Mouse (Mus musculus): ENCODE measurements around the gene Tsnaxip1. TPM values are rescaled to one million over a fixed set of nuclear protein-coding genes. Genes with fewer than 3 reads are reported as not detected.

The Tsnaxip1 gene
- polyA plus RNA-seq (2016; fragmentation: Nextera tagmentation; extraction: Ambion mirVana) = 0.12 and 0.19 TPM in 2 replicates

DNA sequence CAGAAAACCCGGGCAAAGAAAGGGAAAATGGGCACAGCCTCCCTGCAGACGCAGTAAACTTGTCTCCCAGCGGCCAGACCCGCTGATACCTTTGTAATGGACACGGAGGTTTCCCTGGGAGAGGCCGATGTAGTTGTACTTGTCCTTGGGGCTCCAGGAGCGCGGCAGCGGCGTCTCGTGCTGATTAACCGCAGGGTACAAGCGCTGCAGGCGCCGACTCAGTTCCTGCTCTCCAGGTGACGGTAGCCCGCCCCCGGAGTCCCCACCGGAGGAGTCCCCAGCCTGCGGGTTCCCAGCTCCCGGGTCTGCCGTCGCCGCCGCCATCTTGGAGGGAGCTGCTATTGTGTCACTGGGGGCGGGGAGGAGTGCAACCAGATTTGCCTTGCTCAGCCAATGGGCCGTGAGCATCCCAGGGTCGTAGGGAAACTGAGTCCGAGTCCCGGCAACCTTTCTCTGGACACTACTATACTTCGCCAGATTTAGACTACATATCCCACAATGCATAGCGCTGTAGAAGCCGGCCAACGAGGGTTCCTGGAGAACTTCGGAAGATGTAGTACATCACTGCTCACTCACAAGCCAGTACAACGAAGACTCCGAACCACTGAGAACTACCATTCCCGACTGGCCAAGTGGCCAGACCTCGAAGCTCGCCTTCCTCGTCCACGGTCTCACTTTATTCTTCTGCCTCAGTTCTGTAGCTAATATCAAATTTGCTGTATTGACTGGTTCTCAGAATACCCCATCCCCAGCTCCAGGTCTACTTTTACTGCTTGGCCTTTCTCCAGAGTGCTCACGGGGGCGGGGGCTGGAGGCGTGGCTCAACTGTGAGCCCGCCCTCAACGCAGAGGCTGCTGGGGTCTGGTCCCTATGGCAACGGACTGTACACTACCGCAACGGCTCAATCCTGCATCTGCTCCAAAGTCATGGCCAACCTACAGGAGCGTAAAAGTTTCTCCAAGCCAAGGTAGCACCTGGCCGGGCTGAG, at the start of gene Tsnaxip1, which contains the start of gene Ranbp10:
Gene Tsnaxip1 (plus strand): TSS at position 871 of the 988 bp plus-strand sequence.
Gene Ranbp10 (minus strand): TSS at position 490 of the 988 bp plus-strand sequence.
- WGBS (ENCODE audit: insufficient replicate concordance) = under 1% methylated on average over 52 of the region's 52 CpGs
- H3K4me1 ChIP-seq = peaks cover 76% of the 10 kb centered on the region
- H3K9me3 ChIP-seq (replicated peaks) = no peaks in the 10 kb centered on the region
- peak within 1 kb of the TSS; percentile 97 for H3K4me3 ChIP-seq
- H3K4me2 ChIP-seq = peak within 1 kb of the TSS; percentile 75
- peaks cover 42% of the 10 kb centered on the region for H3K36me3 ChIP-seq
- peak within 1 kb of the TSS; percentile 97 for H3K9ac ChIP-seq
- no peaks in the 10 kb centered on the region for H3K27me3 ChIP-seq (replicated peaks)
- peak within 1 kb of the TSS; percentile 97 for H3K27ac ChIP-seq
- peak; percentile 93 for ATAC-seq

DNA sequence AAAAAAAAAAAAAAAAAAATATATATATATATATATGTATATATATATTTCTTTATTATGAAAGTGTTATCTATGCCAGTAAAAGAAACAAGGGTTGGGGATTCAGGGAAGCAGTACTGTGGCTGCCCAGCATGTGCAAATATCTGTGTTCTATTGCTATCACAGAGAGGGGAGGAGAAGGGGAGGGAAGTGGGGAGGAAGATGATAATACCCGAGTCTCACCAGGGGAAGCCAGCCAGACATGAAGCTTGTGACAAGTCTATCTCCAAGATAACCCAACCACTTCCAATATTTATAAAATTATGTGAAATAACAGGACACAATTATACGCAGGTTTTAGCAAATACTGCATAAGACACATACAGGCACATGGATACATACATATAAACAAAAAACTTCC, 49.7 kb upstream of the Tsnaxip1 start:
- Histone ChIP-seq H3K9me3 (replicated peaks) (no peaks in the 10 kb centered on the region), H3K4me3 (no peak overlapping the region), H3K4me2 (no peak overlapping the region), H3K9ac (no peak overlapping the region), H3K27me3 (replicated peaks) (no peaks in the 10 kb centered on the region), H3K36me3 (peaks cover 100% of the 10 kb centered on the region), H3K27ac (no peak overlapping the region), H3K4me1 (peaks cover 33% of the 10 kb centered on the region)
- no peak for ATAC-seq
- WGBS (ENCODE audit: insufficient replicate concordance) = 39% methylated on average over 2 of the region's 2 CpGs

DNA sequence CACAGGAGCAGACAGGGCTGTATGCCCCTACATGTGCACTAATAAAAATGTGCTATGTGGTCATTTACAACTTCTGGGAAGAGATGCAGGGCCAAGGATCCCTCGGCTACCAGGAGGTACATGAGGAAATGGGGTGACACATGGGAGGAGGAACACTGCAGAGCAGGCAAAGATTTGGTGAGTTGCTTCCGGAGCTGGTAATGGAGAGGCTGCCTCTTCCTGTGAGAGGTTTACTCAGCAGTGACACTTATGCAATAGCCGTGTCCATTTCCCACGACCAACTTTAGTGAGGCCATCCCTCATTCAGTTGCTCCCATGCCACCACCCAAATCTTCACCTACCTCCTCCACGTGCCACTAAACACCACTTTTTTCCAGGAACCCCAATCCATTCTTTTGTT, 47.2 kb upstream of the Tsnaxip1 start:
- ATAC-seq = no peak
- H3K4me2 ChIP-seq = no peak overlapping the region
- 74% methylated on average over 5 of the region's 5 CpGs for WGBS (ENCODE audit: insufficient replicate concordance)

DNA sequence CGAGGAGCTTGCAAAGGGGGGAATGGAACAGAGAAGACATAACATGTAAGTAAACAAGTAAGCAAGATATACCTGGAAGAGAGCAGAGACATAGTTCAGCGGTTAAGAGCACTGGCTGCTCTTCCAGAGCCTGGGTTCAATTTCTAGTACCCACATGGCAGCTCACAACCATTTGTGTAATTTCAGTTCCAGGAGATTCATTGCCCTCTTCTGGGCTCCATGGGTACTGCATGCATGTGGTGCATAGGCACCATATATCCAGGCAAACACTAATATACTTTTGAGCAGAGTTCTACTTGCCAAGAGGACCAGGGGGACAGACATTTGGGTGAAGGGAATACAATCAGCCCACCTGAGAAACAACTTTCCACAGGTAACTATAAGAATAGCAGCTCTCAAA, 39.3 kb upstream of the Tsnaxip1 start:
- WGBS (ENCODE audit: insufficient replicate concordance) = 84% methylated on average over 2 of the region's 2 CpGs
- ATAC-seq = no peak
- H3K27ac ChIP-seq = no peak overlapping the region

More for the DNA sequence above, 47.2 kb upstream of the Tsnaxip1 start:
- Histone ChIP-seq H3K9me3 (replicated peaks) (no peaks in the 10 kb centered on the region), H3K36me3 (peaks cover 100% of the 10 kb centered on the region), H3K4me3 (no peak overlapping the region), H3K27me3 (replicated peaks) (no peaks in the 10 kb centered on the region), H3K27ac (no peak overlapping the region), H3K9ac (no peak overlapping the region), H3K4me1 (peaks cover 33% of the 10 kb centered on the region)

DNA sequence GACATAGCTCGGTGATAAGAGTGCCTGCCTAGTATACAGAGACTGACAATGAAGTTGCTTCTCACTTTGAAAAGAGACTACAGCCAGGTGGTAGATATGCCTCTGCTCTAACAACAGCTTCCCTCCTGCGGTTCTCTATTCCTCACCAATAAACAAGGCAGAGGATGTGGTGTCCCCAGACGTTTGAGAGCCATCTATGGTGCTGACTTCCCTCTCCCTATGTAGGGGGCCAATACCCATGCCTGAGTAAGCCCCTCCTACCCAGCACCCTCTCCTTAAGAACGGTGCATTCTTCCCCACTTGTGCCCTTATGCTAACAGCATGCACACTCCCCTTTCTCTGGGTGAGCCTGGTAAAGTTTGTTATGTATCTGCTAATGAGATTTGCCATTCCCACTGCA, 38.6 kb upstream of the Tsnaxip1 start:
- H3K36me3 ChIP-seq = peaks cover 100% of the 10 kb centered on the region
- 36% methylated on average over 4 of the region's 4 CpGs for WGBS (ENCODE audit: insufficient replicate concordance)
- ATAC-seq = no peak

More for the DNA sequence above, 39.3 kb upstream of the Tsnaxip1 start:
- Histone ChIP-seq H3K4me3 (no peak overlapping the region), H3K36me3 (peaks cover 100% of the 10 kb centered on the region), H3K4me1 (peaks cover 30% of the 10 kb centered on the region), H3K27me3 (replicated peaks) (no peaks in the 10 kb centered on the region), H3K4me2 (no peak overlapping the region), H3K9ac (no peak overlapping the region), H3K9me3 (replicated peaks) (no peaks in the 10 kb centered on the region)

DNA sequence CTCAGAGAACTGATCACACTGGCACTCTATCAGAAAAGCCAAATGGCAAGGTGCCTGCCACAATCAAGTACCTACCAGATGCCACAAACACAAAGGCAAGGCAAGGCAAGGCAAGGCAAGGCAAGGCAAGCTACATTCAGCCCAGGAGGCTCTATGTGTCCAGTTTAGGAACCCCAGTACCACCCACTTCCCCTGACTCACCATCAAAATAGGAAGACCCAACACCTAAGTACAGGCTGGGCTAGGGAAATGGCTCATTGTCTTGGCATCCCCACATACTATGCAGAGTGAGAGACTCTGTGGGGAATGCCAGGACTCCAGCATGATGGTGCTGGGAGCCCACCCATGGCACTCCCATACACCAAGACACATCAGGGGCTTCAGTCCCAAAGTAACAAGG, 37.9 kb upstream of the Tsnaxip1 start:
- Histone ChIP-seq H3K9me3 (replicated peaks) (no peaks in the 10 kb centered on the region), H3K4me1 (peaks cover 44% of the 10 kb centered on the region), H3K9ac (no peak overlapping the region), H3K27me3 (replicated peaks) (no peaks in the 10 kb centered on the region), H3K27ac (0 out of 2 replicates have a peak overlapping the region, but pooled peaks have one; percentile 46), H3K4me3 (no peak overlapping the region), H3K4me2 (no peak overlapping the region), H3K36me3 (peaks cover 100% of the 10 kb centered on the region)
- ATAC-seq = no peak

More for the DNA sequence above, 38.6 kb upstream of the Tsnaxip1 start:
- peak overlapping the region; percentile 46; the same call in 1 of the 2 replicates for H3K27ac ChIP-seq
- H3K9ac ChIP-seq = no peak overlapping the region
- H3K9me3 ChIP-seq (replicated peaks) = no peaks in the 10 kb centered on the region
- peaks cover 37% of the 10 kb centered on the region for H3K4me1 ChIP-seq
- no peak overlapping the region for H3K4me3 ChIP-seq
- no peak overlapping the region for H3K4me2 ChIP-seq
- no peaks in the 10 kb centered on the region for H3K27me3 ChIP-seq (replicated peaks)

DNA sequence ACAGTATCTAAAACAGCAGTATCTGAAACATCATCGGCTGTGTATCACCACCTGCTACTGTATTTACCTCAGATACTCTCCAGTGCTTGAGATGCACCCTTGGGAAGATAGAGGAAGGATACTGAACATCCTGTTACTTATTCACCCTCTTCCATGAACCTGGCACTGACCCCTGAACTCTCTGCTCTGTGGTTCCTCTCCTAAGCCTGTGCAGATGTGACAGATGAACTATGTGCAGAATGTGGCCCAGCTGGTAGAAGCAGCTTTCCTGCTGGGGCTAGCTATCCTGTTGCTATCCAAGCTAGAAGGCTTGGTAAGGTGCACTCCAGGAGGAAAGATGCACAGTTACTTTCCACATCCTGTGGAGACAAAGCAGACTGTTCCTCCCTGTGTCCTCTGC, 34.2 kb upstream of the Tsnaxip1 start:
- whole genome bisulfite sequencing (ENCODE audit: insufficient replicate concordance) = 94% methylated on average over 1 of the region's 1 CpGs
- H3K27ac ChIP-seq = peak overlapping the region; percentile 52
- no peak overlapping the region for H3K9ac ChIP-seq
- no peaks in the 10 kb centered on the region for H3K9me3 ChIP-seq (replicated peaks)
- no peak for ATAC-seq
- H3K4me3 ChIP-seq = no peak overlapping the region
- H3K4me1 ChIP-seq = peaks cover 77% of the 10 kb centered on the region
- H3K4me2 ChIP-seq = no peak overlapping the region
- H3K36me3 ChIP-seq = peaks cover 96% of the 10 kb centered on the region
- H3K27me3 ChIP-seq (replicated peaks) = no peaks in the 10 kb centered on the region

DNA sequence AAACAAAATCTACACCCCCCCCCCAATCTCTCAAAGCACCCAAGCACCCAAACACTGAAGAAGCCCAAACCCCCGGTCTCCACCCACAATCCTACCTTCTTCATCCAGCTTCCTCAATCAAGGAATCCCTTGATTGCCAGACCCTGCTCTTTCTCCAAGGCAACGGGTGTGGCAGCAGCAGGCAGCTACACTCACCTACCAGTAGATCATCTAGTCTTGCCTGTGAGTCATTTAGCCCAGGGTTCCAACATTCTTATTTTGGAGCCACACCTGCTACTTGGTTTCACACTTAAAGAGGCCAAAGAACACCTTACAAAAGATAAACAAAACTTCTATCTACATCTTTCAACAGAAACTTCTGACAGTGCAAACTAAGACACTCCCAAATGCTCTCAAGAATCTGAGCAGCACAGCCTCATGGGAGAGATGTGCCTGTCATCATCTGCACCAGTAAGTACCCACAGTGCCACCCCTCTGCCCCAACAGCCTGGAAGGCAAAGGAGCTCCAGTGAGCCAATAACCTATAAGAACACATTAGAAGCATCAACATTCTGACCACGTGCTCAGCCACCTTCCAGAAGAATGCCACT, 33.4 kb upstream of the Tsnaxip1 start:
- WGBS (ENCODE audit: insufficient replicate concordance) = 73% methylated on average over 3 of the region's 3 CpGs
- Histone ChIP-seq H3K9ac (peak overlapping the region; percentile 35; the same call in 1 of the 2 replicates), H3K4me1 (peaks cover 78% of the 10 kb centered on the region), H3K9me3 (replicated peaks) (no peaks in the 10 kb centered on the region), H3K27ac (peak overlapping the region; percentile 52), H3K4me2 (no peak overlapping the region), H3K4me3 (no peak overlapping the region), H3K36me3 (peaks cover 96% of the 10 kb centered on the region), H3K27me3 (replicated peaks) (no peaks in the 10 kb centered on the region)
- no peak for ATAC-seq

DNA sequence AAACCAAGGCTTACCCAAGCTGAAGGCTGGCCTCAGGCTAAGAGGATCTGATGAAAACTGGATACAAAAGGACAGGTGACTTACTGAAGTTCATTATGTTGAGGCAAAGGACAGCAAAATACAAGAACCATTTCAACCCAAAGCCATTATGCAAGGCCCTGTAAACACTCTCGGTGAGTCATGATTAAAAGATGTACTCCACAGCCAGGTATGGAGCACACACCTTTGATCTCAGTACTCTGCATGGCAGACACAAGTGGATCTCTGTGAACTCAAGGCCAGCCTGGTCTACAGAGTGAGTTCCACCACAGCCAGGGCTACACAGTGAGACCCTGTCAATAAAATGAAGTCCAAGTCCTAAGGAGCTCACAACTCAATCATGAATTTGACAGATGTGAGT, 31.7 kb upstream of the Tsnaxip1 start:
- 88% methylated on average over 1 of the region's 1 CpGs for WGBS (ENCODE audit: insufficient replicate concordance)
- ATAC-seq = no peak
- Histone ChIP-seq H3K4me1 (peaks cover 79% of the 10 kb centered on the region), H3K27ac (peak overlapping the region; percentile 49), H3K9me3 (replicated peaks) (no peaks in the 10 kb centered on the region), H3K9ac (no peak overlapping the region), H3K27me3 (replicated peaks) (no peaks in the 10 kb centered on the region), H3K4me3 (no peak overlapping the region), H3K4me2 (no peak overlapping the region), H3K36me3 (peaks cover 95% of the 10 kb centered on the region)

DNA sequence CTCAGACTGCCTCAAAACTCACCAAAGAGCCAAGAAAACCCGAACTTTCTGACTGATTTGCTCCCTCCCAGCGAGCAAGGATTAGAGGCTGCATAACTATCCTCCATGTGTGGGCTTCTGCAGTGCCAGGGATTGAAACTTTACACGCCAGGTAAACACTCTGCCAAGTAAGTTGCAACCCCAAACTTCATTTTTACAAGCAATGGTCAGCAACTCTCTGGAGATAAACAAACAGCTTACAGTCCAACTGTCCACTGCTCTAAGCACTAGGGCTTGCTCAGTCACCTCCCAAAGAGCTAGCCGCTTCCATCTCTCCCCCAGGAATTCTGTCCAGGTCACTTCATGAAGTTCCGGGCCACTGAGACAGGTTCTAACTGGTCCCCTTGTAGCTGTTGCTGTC, 29.1 kb upstream of the Tsnaxip1 start:
- Histone ChIP-seq H3K4me3 (no peak overlapping the region), H3K4me2 (peak overlapping the region; percentile 62), H3K27ac (peak overlapping the region; percentile 98), H3K36me3 (peaks cover 85% of the 10 kb centered on the region), H3K27me3 (replicated peaks) (no peaks in the 10 kb centered on the region), H3K4me1 (peaks cover 95% of the 10 kb centered on the region), H3K9ac (peak overlapping the region; percentile 67), H3K9me3 (replicated peaks) (no peaks in the 10 kb centered on the region)
- no peak for ATAC-seq
- WGBS (ENCODE audit: insufficient replicate concordance) = 90% methylated on average over 5 of the region's 5 CpGs

DNA sequence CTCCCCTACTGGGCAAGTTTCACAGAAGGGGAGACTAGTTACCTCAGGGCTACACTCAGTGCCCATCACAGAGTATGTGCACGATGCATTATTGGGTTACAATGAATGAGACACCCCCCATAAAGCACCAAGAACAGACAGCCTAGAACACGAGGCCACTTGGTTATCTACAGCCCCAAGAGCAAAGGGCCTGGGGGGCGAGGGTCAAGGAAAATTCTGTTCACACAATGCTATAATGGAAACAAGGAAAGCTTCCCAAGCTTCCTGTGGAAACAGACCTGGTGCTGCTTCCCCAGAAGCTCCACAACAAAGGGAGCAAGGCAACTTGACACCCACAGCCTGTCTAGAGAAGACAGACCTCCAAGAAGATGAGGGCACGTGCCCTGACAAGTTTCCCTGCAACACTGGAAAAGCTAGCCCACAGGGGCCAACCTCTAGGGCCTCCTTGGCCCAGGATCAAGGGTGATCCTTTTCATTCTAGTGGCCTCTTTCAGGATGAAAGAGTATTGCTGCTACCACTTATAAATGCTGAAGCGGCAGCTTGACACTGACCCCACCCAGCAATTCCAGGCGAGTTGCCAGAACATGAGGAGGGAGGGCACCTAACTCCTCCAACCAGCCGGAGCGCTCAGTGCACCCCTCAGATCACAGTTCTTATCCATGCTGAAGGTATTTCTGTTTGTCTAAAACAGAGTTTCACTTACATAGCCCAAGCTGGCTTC, 28.3 kb upstream of the Tsnaxip1 start:
- peak overlapping the region; percentile 62 for H3K4me2 ChIP-seq
- H3K9ac ChIP-seq = peak overlapping the region; percentile 67
- no peaks in the 10 kb centered on the region for H3K27me3 ChIP-seq (replicated peaks)
- peak overlapping the region; percentile 98 for H3K27ac ChIP-seq
- H3K4me1 ChIP-seq = peaks cover 94% of the 10 kb centered on the region
- peaks cover 82% of the 10 kb centered on the region for H3K36me3 ChIP-seq
- H3K9me3 ChIP-seq (replicated peaks) = no peaks in the 10 kb centered on the region
- WGBS (ENCODE audit: insufficient replicate concordance) = 53% methylated on average over 8 of the region's 8 CpGs
- ATAC-seq = no peak
- H3K4me3 ChIP-seq = peak overlapping the region; percentile 6; the same call in 1 of the 2 replicates
